Mouse (Mus musculus) small intestine, adult 2 months (tissue): ENCODE measurements around the gene Cenpi.

Experiments
- CTCF ChIP-seq: fragments of 200-500 bp; IDR thresholded peaks from 2 replicates; pipeline ENCODE4 v1.5.1; 2012; ENCODE audit warnings: low read depth, mild to moderate bottlenecking, control low read depth, inconsistent platforms, low read length, moderate library complexity, mixed read lengths; ENCODE audit not compliant: insufficient replicate concordance, insufficient read length; ENCODE audit errors: extremely low read depth
- POLR2A ChIP-seq: fragments of 200-500 bp; IDR thresholded peaks from 2 replicates; pipeline ENCODE4 v1.6.1; 2012; ENCODE audit warnings: low read depth, mild to moderate bottlenecking, control low read depth, inconsistent platforms, low read length, moderate library complexity

DNA sequence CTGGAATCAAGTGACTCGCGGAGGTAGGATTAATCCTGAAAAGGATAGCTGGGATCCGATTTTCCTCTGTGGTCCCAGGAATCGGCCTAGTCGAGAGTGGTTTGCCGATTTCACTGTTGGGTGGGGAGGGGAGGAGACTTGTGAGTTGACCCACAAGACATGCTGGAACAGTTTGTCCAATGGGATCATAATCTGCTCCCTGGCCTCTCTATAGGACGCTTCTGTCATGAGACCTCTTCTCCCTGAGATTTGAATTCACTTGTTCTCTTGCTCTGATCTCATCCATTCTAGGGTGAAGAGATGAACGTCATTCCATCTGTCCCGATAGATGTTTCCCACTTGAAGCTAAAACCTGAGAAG is 371 bp downstream of the Cenpi start:
- TF ChIP-seq POLR2A (no peak), CTCF (no peak)
